Mouse (Mus musculus): Measurements from ENCODE around the gene Atraid. TPM values are rescaled to one million over a fixed set of nuclear protein-coding genes. Genes with fewer than 3 reads are reported as not detected.
"Not testable (repeated sequence)": the region's sequence is repeated elsewhere in the genome, so short reads cannot be mapped to it uniquely, and the experiment has no call there.

The Atraid gene
- 164 and 171 TPM in 2 replicates for polyA plus RNA-seq (2015; fragmentation: Nextera tagmentation; extraction: Ambion mirVana)

DNA sequence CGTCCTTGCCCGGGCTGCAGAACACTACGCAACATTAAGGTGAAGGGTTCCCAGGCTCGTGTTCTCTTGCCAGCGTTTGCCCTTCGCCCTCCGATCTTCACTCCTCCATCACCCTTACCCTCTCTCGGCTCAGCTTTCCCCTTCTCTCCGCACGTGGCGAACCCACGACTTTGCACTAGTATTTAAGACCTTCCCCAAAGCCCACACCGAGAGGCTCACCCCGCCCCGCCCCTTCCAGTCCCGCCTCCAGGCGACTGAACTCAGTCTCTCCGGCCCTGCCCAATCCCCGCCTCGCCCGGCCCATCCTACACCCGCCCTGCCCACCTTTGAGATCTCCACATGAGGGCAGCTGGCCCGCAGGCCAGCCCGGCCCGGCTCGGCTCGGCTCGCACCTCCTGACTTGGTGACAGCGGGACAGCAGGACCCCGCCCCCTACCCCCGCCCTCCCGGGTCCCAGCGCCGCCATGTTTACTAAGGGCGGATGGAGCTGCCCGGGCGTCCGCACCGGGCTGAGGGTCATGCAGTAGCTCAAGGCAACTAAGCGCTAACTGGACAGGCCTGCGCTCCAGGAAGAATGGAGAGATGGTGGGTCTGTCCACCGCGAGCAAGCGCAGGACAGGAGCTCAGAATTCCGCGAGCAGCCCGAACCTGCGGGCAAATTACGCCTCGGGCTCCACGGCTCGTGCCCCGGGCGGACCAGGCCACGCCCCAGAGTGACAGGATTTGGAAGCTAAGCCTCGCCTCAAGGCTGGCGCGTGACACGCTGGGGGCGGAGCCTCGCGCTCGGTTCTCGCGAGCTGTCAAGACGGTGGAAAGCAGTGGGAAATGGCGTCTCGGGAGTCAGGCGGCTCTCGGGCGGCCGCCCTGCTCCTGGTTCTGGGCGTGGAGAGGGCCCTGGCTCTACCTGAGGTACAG is at the start of gene Atraid:
TSS of gene Atraid (plus strand) at position 465 of the 915 bp plus-strand sequence.
- ATAC-seq, result peak; percentile 99
- WGBS, result under 1% methylated on average over 73 of the region's 73 CpGs
- H3K9ac ChIP-seq, result peak within 1 kb of the TSS; percentile 89
- H3K4me3 ChIP-seq (replicated peaks), result peak within 1 kb of the TSS; percentile 75
- H3K36me3 ChIP-seq, result peaks cover 5% of the 10 kb centered on the region; the same call in 1 of the 2 replicates
- H3K9me3 ChIP-seq, result no peaks in the 10 kb centered on the region
- peak within 1 kb of the TSS; percentile 98 for H3K27ac ChIP-seq
- no peaks in the 10 kb centered on the region for H3K4me1 ChIP-seq (replicated peaks)
- H3K27me3 ChIP-seq (replicated peaks), result no peaks in the 10 kb centered on the region
- peak within 1 kb of the TSS; percentile 83 for H3K4me2 ChIP-seq (replicated peaks)

- 67% methylated on average over 4 of the region's 5 CpGs for WGBS
- H3K9me3 ChIP-seq, result no peaks in the 10 kb centered on the region
These were observed 48.8 kb upstream of the Atraid start for GRCm38 (mm10) chr5:30999324-30999723.

GRCm38 (mm10) chr5:31000122-31000521 is 48.0 kb upstream of the Atraid start:
- no peaks in the 10 kb centered on the region for H3K4me1 ChIP-seq (replicated peaks)
- H3K36me3 ChIP-seq, result no peaks in the 10 kb centered on the region
- no peak overlapping the region for H3K4me3 ChIP-seq (replicated peaks)
- WGBS, result 47% methylated on average over 7 of the region's 7 CpGs
- no peak overlapping the region for H3K27ac ChIP-seq
- H3K9me3 ChIP-seq, result no peaks in the 10 kb centered on the region
- no peak overlapping the region for H3K9ac ChIP-seq
- H3K27me3 ChIP-seq (replicated peaks), result no peaks in the 10 kb centered on the region
- H3K4me2 ChIP-seq (replicated peaks), result no peak overlapping the region
- no peak for ATAC-seq

More at GRCm38 (mm10) chr5:30999324-30999723, 48.8 kb upstream of the Atraid start:
- Histone ChIP-seq H3K27me3 (replicated peaks) (no peaks in the 10 kb centered on the region), H3K4me1 (replicated peaks) (no peaks in the 10 kb centered on the region), H3K4me2 (replicated peaks) (no peak overlapping the region), H3K27ac (no peak overlapping the region), H3K36me3 (no peaks in the 10 kb centered on the region), H3K9ac (no peak overlapping the region), H3K4me3 (replicated peaks) (no peak overlapping the region)
- no peak for ATAC-seq

GRCm38 (mm10) chr5:31000993-31001392 is 47.1 kb upstream of the Atraid start:
- Histone ChIP-seq H3K36me3 (no peaks in the 10 kb centered on the region), H3K27me3 (replicated peaks) (no peaks in the 10 kb centered on the region), H3K9ac (no peak overlapping the region), H3K9me3 (no peaks in the 10 kb centered on the region), H3K4me2 (replicated peaks) (no peak overlapping the region), H3K4me1 (replicated peaks) (no peaks in the 10 kb centered on the region), H3K27ac (no peak overlapping the region), H3K4me3 (replicated peaks) (no peak overlapping the region)
- WGBS, result 89% methylated on average over 2 of the region's 2 CpGs
- ATAC-seq, result no peak

DNA sequence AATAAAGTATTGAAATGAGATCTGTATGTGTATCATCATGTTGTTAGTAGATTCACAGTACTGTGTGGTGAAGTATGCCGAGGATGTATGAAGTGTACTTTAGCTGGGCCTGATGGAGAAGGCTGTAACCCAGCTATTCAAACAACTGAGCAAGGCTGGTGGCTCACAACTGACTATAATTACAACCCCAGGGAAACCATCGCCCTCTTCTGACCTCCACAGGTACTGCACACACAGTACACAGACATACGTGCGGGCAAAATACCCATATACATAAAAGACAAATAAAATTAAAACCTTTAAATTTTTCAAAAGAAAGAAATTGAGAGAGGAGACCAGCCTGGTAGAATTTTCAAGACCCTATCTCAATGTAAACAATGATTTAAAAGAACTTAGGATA is 46.6 kb upstream of the Atraid start:
- H3K9ac ChIP-seq, result no peak overlapping the region
- H3K27ac ChIP-seq, result no peak overlapping the region
- H3K4me2 ChIP-seq (replicated peaks), result no peak overlapping the region
- no peak for ATAC-seq
- WGBS, result 82% methylated on average over 4 of the region's 4 CpGs
- H3K27me3 ChIP-seq (replicated peaks), result no peaks in the 10 kb centered on the region
- no peak overlapping the region for H3K4me3 ChIP-seq (replicated peaks)
- H3K36me3 ChIP-seq, result no peaks in the 10 kb centered on the region
- no peaks in the 10 kb centered on the region for H3K9me3 ChIP-seq
- H3K4me1 ChIP-seq (replicated peaks), result no peaks in the 10 kb centered on the region

GRCm38 (mm10) chr5:31004184-31004583 is 43.9 kb upstream of the Atraid start:
- Histone ChIP-seq H3K36me3 (no peaks in the 10 kb centered on the region), H3K27me3 (replicated peaks) (no peaks in the 10 kb centered on the region), H3K27ac (no peak overlapping the region)

GRCm38 (mm10) chr5:31012737-31013136 is 35.4 kb upstream of the Atraid start:
- Histone ChIP-seq H3K36me3 (no peaks in the 10 kb centered on the region), H3K9me3 (no peaks in the 10 kb centered on the region), H3K4me2 (replicated peaks) (no peak overlapping the region), H3K9ac (no peak overlapping the region), H3K27ac (no peak overlapping the region), H3K4me1 (replicated peaks) (no peaks in the 10 kb centered on the region), H3K27me3 (replicated peaks) (no peaks in the 10 kb centered on the region), H3K4me3 (replicated peaks) (no peak overlapping the region)
- 60% methylated on average over 3 of the region's 3 CpGs for WGBS
- no peak for ATAC-seq

More at GRCm38 (mm10) chr5:31004184-31004583, 43.9 kb upstream of the Atraid start:
- no peaks in the 10 kb centered on the region for H3K4me1 ChIP-seq (replicated peaks)
- 3% methylated on average over 5 of the region's 5 CpGs for WGBS
- no peak overlapping the region for H3K9ac ChIP-seq
- peak; percentile 55 for ATAC-seq
- H3K9me3 ChIP-seq, result no peaks in the 10 kb centered on the region
- H3K4me3 ChIP-seq (replicated peaks), result no peak overlapping the region
- no peak overlapping the region for H3K4me2 ChIP-seq (replicated peaks)

DNA sequence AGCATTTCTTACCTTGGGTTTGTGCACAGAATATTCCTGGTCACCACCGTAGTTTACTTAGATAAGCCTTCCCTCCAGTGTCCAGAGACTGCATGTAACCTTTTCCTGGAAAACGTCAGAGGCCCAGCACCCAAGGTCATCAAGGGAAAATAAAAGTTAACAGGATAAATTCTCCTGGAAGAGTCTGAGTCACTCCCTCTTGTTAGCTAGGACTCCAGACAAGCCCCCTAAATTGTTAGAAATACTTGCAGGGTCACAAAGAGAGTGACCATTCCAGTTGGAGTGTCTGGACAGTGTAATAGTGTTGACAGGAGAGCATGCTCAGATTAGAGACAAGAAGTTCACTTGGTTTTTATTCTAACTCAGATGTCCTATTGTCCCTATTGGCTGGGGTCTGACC is 32.2 kb upstream of the Atraid start:
- ATAC-seq, result no peak
- no peak overlapping the region for H3K27ac ChIP-seq
- H3K9ac ChIP-seq, result no peak overlapping the region
- no peaks in the 10 kb centered on the region for H3K9me3 ChIP-seq
- no peaks in the 10 kb centered on the region for H3K27me3 ChIP-seq (replicated peaks)
- H3K4me3 ChIP-seq (replicated peaks), result no peak overlapping the region
- WGBS, result 21% methylated on average over 2 of the region's 2 CpGs
- no peaks in the 10 kb centered on the region for H3K4me1 ChIP-seq (replicated peaks)
- no peak overlapping the region for H3K4me2 ChIP-seq (replicated peaks)
- no peaks in the 10 kb centered on the region for H3K36me3 ChIP-seq

GRCm38 (mm10) chr5:31021790-31022189 is 26.3 kb upstream of the Atraid start:
- 89% methylated on average over 5 of the region's 5 CpGs for WGBS
- not testable (repeated sequence) for H3K4me2 ChIP-seq (replicated peaks); H3K27ac ChIP-seq; H3K9ac ChIP-seq; ATAC-seq; H3K4me1 ChIP-seq (replicated peaks); H3K4me3 ChIP-seq (replicated peaks); H3K27me3 ChIP-seq (replicated peaks); H3K36me3 ChIP-seq; H3K9me3 ChIP-seq

DNA sequence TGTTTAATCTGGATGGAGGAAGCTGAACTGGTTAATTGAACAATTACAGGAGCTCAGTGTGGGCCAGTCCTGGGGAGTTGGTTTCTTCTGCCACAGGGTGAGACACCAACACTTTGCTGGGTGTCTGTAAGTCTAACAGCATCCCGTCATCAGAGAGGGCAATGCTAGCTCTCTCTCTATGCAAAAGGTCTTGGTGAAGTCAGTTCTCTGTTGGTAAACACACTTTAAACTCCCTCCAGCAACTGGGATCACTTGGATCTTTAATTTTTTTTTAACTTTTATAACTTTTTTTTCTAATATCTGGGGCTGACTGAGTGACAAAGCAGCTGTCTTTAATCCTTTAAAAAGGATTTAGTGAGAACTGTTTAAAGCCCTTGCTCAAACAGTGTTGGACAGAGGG is 25.4 kb upstream of the Atraid start:
- no peak for ATAC-seq
- H3K4me3 ChIP-seq (replicated peaks), result no peak overlapping the region
- H3K4me1 ChIP-seq (replicated peaks), result no peaks in the 10 kb centered on the region
- 48% methylated on average over 1 of the region's 1 CpGs for WGBS
- H3K9me3 ChIP-seq, result no peaks in the 10 kb centered on the region
- no peak overlapping the region for H3K27ac ChIP-seq
- no peak overlapping the region for H3K4me2 ChIP-seq (replicated peaks)
- no peaks in the 10 kb centered on the region for H3K27me3 ChIP-seq (replicated peaks)
- no peaks in the 10 kb centered on the region for H3K36me3 ChIP-seq
- no peak overlapping the region for H3K9ac ChIP-seq

DNA sequence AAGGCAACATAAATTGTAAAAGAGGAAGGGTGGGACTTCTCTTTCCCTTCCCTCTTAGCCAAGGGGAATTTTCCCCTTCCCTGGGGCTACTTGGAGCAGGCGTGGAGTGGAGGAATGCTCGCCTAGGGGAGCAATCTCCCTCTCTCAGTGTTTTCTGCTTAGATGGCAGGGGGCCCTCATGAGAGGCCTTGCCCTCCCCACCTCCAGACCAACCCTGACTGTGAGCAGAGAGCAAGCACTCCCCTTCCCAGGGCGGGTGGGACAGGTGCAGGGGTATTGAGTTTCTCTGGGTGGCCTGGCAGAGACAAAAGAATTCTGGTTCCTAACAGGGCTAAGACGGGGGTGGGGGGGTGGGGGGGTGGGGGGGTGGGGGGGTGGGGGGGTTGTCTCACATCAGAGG is 24.9 kb upstream of the Atraid start:
- no peak overlapping the region for H3K9ac ChIP-seq
- no peaks in the 10 kb centered on the region for H3K9me3 ChIP-seq
- no peak for ATAC-seq
- 22% methylated on average over 4 of the region's 4 CpGs for WGBS
- no peaks in the 10 kb centered on the region for H3K4me1 ChIP-seq (replicated peaks)
- H3K36me3 ChIP-seq, result no peaks in the 10 kb centered on the region
- H3K27ac ChIP-seq, result no peak overlapping the region
- H3K4me3 ChIP-seq (replicated peaks), result no peak overlapping the region
- H3K27me3 ChIP-seq (replicated peaks), result no peaks in the 10 kb centered on the region
- no peak overlapping the region for H3K4me2 ChIP-seq (replicated peaks)

- Histone ChIP-seq H3K9ac (no peak overlapping the region), H3K27me3 (replicated peaks) (no peaks in the 10 kb centered on the region), H3K27ac (no peak overlapping the region), H3K4me3 (replicated peaks) (no peak overlapping the region), H3K4me2 (replicated peaks) (no peak overlapping the region), H3K36me3 (no peaks in the 10 kb centered on the region), H3K9me3 (no peaks in the 10 kb centered on the region), H3K4me1 (replicated peaks) (no peaks in the 10 kb centered on the region)
- no peak for ATAC-seq
These were observed 23.5 kb upstream of the Atraid start for GRCm38 (mm10) chr5:31024641-31025040.

- Histone ChIP-seq H3K4me3 (replicated peaks) (no peak overlapping the region), H3K27ac (no peak overlapping the region), H3K36me3 (no peaks in the 10 kb centered on the region), H3K4me2 (replicated peaks) (no peak overlapping the region), H3K9me3 (no peaks in the 10 kb centered on the region), H3K9ac (no peak overlapping the region), H3K4me1 (replicated peaks) (no peaks in the 10 kb centered on the region), H3K27me3 (replicated peaks) (no peaks in the 10 kb centered on the region)
- 61% methylated on average over 4 of the region's 4 CpGs for WGBS
- peak; percentile 71 for ATAC-seq
These were observed 17.2 kb upstream of the Atraid start for GRCm38 (mm10) chr5:31030926-31031325.
